Mouse (Mus musculus) E14TG2a.4 (cell line): ENCODE results near the gene Pdzd3.
"Not testable (repeated sequence)": the region's sequence is repeated elsewhere in the genome, so short reads cannot be mapped to it uniquely, and the experiment has no call there.

Experiments
- CTCF ChIP-seq: conservative IDR thresholded peaks from 2 replicates; pipeline ENCODE4 v1.5.1; 2014; ENCODE audit warnings: low read length
- NANOG ChIP-seq: IDR thresholded peaks from 2 replicates; pipeline ENCODE4 v1.6.1; 2014; ENCODE audit warnings: borderline replicate concordance, low read length, mixed read lengths
- POU5F1 ChIP-seq: IDR thresholded peaks from 2 replicates; pipeline ENCODE4 v1.6.1; 2014; ENCODE audit warnings: low read length, borderline replicate concordance

DNA sequence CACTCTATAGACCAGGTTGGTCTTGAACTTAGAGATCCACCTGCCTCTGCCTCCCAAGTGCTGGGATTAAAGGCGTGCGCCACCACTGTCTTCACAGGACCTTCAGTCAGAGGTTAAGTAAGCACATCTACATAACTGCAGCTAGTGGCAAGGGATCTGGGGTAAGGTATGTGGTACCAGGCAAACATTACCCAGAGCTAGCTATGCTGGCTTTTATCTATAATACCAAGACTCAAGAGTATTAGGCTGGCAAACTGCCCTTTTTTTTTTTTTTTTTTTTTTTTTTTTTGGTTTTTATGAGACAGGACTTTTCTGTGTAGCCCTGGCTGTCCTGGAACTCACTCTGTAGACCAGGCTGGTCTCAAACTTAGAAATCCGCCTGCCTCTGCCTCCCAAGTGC is 48.7 kb upstream of the Pdzd3 start:
- TF ChIP-seq CTCF, NANOG, POU5F1: not testable (repeated sequence)
